Mouse (Mus musculus) intestine, embryonic 16.5 days (tissue): ENCODE measurements at regions not wholly inside any gene's neighbourhood (a gene's known extent, or its start where the extent isn't known, plus 50 kb on each side); places are given as distances from the start of the nearest gene placed in this dataset.

Experiments used
- ATAC-seq: fragments of 200-750 bp; cut with Nextera tagmentation; 2 replicates; pipeline ENCODE4 v1.8.0; 2017; ENCODE audit warnings: moderate TSS enrichment, moderate library complexity
- H3K27ac ChIP-seq: fragments of 300-500 bp; sonication (generic); 2 replicates; pipeline ENCODE4 v1.5.1; 2014; ENCODE audit warnings: mild to moderate bottlenecking, low read length
- H3K27me3 ChIP-seq: fragments of 300-500 bp; sonication (generic); replicated peaks from 2 replicates; pipeline ENCODE4 v1.6.1; 2014; ENCODE audit warnings: low read length, control low read depth, mixed read lengths; ENCODE audit not compliant: control insufficient read depth, insufficient read depth
- H3K36me3 ChIP-seq: fragments of 300-500 bp; sonication (generic); 2 replicates; pipeline ENCODE4 v1.6.1; 2014; ENCODE audit warnings: low read length, control low read depth; ENCODE audit not compliant: control insufficient read depth, insufficient read depth
- H3K4me1 ChIP-seq: fragments of 300-500 bp; sonication (generic); 2 replicates; pipeline ENCODE4 v1.6.1; 2014; ENCODE audit warnings: low read length, control low read depth, mixed read lengths; ENCODE audit not compliant: control insufficient read depth, insufficient read depth
- H3K4me2 ChIP-seq: fragments of 300-500 bp; sonication (generic); 2 replicates; pipeline ENCODE4 v1.6.1; 2014; ENCODE audit warnings: low read depth, low read length, control low read depth
- H3K4me3 ChIP-seq: fragments of 300-500 bp; sonication (generic); 2 replicates; pipeline ENCODE4 v1.5.1; 2014; ENCODE audit warnings: mild to moderate bottlenecking, low read length
- H3K9ac ChIP-seq: fragments of 300-500 bp; sonication (generic); 2 replicates; pipeline ENCODE4 v1.6.1; 2014; ENCODE audit warnings: low read depth, low read length
- H3K9me3 ChIP-seq: fragments of 300-500 bp; sonication (generic); 2 replicates; pipeline ENCODE4 v1.6.1; 2016; ENCODE audit warnings: low read length, control low read depth; ENCODE audit not compliant: control insufficient read depth
- WGBS: fragments of 180-500 bp; shearing (Covaris S2); extraction: QIAGEN DNeasy Blood & Tissue Kit; methylation state at CpG from one replicate; pipeline ENCODE4 v1.1.7; 2014; 5-methylcytosine and 5-hydroxymethylcytosine counted together

GRCm38 (mm10) chr1:78050231-78050630, 146.7 kb downstream of the Pax3 start:
- WGBS: 79% methylated on average over 3 of the region's 3 CpGs
- Histone ChIP-seq H3K4me2 (no peak overlapping the region), H3K9ac (no peak overlapping the region), H3K27me3 (no peaks in the 10 kb centered on the region), H3K9me3 (no peaks in the 10 kb centered on the region), H3K4me1 (no peaks in the 10 kb centered on the region), H3K27ac (no peak overlapping the region), H3K4me3 (no peak overlapping the region), H3K36me3 (no peaks in the 10 kb centered on the region)
- ATAC-seq: no peak

- Histone ChIP-seq H3K9me3 (no peaks in the 10 kb centered on the region), H3K27ac (no peak overlapping the region), H3K4me1 (no peaks in the 10 kb centered on the region), H3K4me3 (no peak overlapping the region), H3K4me2 (no peak overlapping the region), H3K36me3 (no peaks in the 10 kb centered on the region), H3K27me3 (no peaks in the 10 kb centered on the region), H3K9ac (no peak overlapping the region)
- no peak for ATAC-seq
- 88% methylated on average over 2 of the region's 2 CpGs for WGBS
Observed at GRCm38 (mm10) chr1:78032336-78032735, 164.6 kb downstream of the Pax3 start.

- no peak overlapping the region for H3K4me2 ChIP-seq
- no peak overlapping the region for H3K9ac ChIP-seq
- peaks cover 2% of the 10 kb centered on the region; the same call in 1 of the 2 replicates for H3K4me1 ChIP-seq
- 44% methylated on average over 6 of the region's 6 CpGs for WGBS
- H3K27me3 ChIP-seq: no peaks in the 10 kb centered on the region
- H3K9me3 ChIP-seq: no peaks in the 10 kb centered on the region
- ATAC-seq: no peak
- no peaks in the 10 kb centered on the region for H3K36me3 ChIP-seq
- H3K27ac ChIP-seq: no peak overlapping the region
- H3K4me3 ChIP-seq: no peak overlapping the region
Observed at GRCm38 (mm10) chr1:78021766-78022165, 175.2 kb downstream of the Pax3 start.

GRCm38 (mm10) chr1:78021014-78021413, 175.9 kb downstream of the Pax3 start:
- 70% methylated on average over 6 of the region's 6 CpGs for WGBS
- Histone ChIP-seq H3K27me3 (no peaks in the 10 kb centered on the region), H3K4me3 (no peak overlapping the region), H3K27ac (no peak overlapping the region), H3K4me2 (no peak overlapping the region), H3K36me3 (no peaks in the 10 kb centered on the region), H3K9ac (no peak overlapping the region), H3K9me3 (no peaks in the 10 kb centered on the region), H3K4me1 (peaks cover 2% of the 10 kb centered on the region; the same call in 1 of the 2 replicates)
- no peak for ATAC-seq

- no peak for ATAC-seq
- Histone ChIP-seq H3K9me3 (no peaks in the 10 kb centered on the region), H3K27ac (no peak overlapping the region), H3K4me2 (no peak overlapping the region), H3K36me3 (no peaks in the 10 kb centered on the region), H3K4me1 (peaks cover 2% of the 10 kb centered on the region; the same call in 1 of the 2 replicates), H3K9ac (no peak overlapping the region), H3K4me3 (no peak overlapping the region), H3K27me3 (no peaks in the 10 kb centered on the region)
- WGBS: 82% methylated on average over 6 of the region's 6 CpGs
Observed at GRCm38 (mm10) chr1:78017949-78018617, 178.9 kb downstream of the Pax3 start.

- Histone ChIP-seq H3K4me3 (no peak overlapping the region), H3K27ac (no peak overlapping the region), H3K27me3 (no peaks in the 10 kb centered on the region), H3K4me1 (no peaks in the 10 kb centered on the region), H3K9me3 (no peaks in the 10 kb centered on the region), H3K9ac (no peak overlapping the region), H3K36me3 (no peaks in the 10 kb centered on the region), H3K4me2 (no peak overlapping the region)
- ATAC-seq: no peak
- 59% methylated on average over 18 of the region's 18 CpGs for WGBS
Observed at GRCm38 (mm10) chr1:78016541-78017267, 180.2 kb downstream of the Pax3 start.

GRCm38 (mm10) chr1:78015999-78016398, 180.9 kb downstream of the Pax3 start:
- H3K9ac ChIP-seq: no peak overlapping the region
- H3K27ac ChIP-seq: no peak overlapping the region
- H3K27me3 ChIP-seq: no peaks in the 10 kb centered on the region
- no peak overlapping the region for H3K4me3 ChIP-seq
- WGBS: 52% methylated on average over 3 of the region's 3 CpGs
- H3K4me2 ChIP-seq: no peak overlapping the region
- H3K36me3 ChIP-seq: no peaks in the 10 kb centered on the region
- H3K4me1 ChIP-seq: no peaks in the 10 kb centered on the region
- no peaks in the 10 kb centered on the region for H3K9me3 ChIP-seq
- no peak for ATAC-seq

GRCm38 (mm10) chr1:78013396-78013795, 183.5 kb downstream of the Pax3 start:
- H3K27me3 ChIP-seq: no peaks in the 10 kb centered on the region
- WGBS: 54% methylated on average over 3 of the region's 3 CpGs
- H3K9ac ChIP-seq: no peak overlapping the region
- H3K4me3 ChIP-seq: no peak overlapping the region
- no peaks in the 10 kb centered on the region for H3K36me3 ChIP-seq
- no peaks in the 10 kb centered on the region for H3K4me1 ChIP-seq
- no peak overlapping the region for H3K4me2 ChIP-seq
- H3K27ac ChIP-seq: no peak overlapping the region
- ATAC-seq: no peak
- H3K9me3 ChIP-seq: no peaks in the 10 kb centered on the region

- Histone ChIP-seq H3K4me1 (no peaks in the 10 kb centered on the region), H3K27ac (no peak overlapping the region), H3K9me3 (no peaks in the 10 kb centered on the region), H3K4me3 (no peak overlapping the region), H3K36me3 (no peaks in the 10 kb centered on the region), H3K4me2 (no peak overlapping the region), H3K27me3 (no peaks in the 10 kb centered on the region), H3K9ac (no peak overlapping the region)
- ATAC-seq: no peak
- WGBS: 21% methylated on average over 16 of the region's 16 CpGs
Observed at GRCm38 (mm10) chr1:78008811-78009410, 188.0 kb downstream of the Pax3 start.
